Mouse (Mus musculus) heart, embryonic 13.5 days (tissue): Measurements from ENCODE around the gene Dnah11. TPM values are rescaled to one million over a fixed set of nuclear protein-coding genes. Genes with fewer than 3 reads are reported as not detected.

Experiments
- ATAC-seq: fragments of 200-750 bp; cut with Nextera tagmentation; 2 replicates; pipeline ENCODE4 v1.8.0; 2017; ENCODE audit warnings: moderate TSS enrichment; ENCODE audit not compliant: insufficient number of reproducible peaks, low FRiP score, low TSS enrichment; ENCODE audit errors: extremely low read depth
- H3K27ac ChIP-seq: fragments of 300-500 bp; sonication (generic); replicated peaks from 2 replicates; pipeline ENCODE4 v1.5.1; 2015; ENCODE audit warnings: moderate library complexity, mild to moderate bottlenecking, inconsistent platforms
- H3K27me3 ChIP-seq: fragments of 300-500 bp; sonication (generic); replicated peaks from 2 replicates; pipeline ENCODE4 v1.6.1; 2015; ENCODE audit warnings: mild to moderate bottlenecking, inconsistent platforms
- H3K36me3 ChIP-seq: fragments of 300-500 bp; sonication (generic); 2 replicates; pipeline ENCODE4 v1.6.1; 2015; ENCODE audit warnings: mild to moderate bottlenecking, inconsistent platforms
- H3K4me1 ChIP-seq: fragments of 300-500 bp; sonication (generic); 2 replicates; pipeline ENCODE4 v1.6.1; 2015; ENCODE audit warnings: inconsistent platforms
- H3K4me2 ChIP-seq: fragments of 300-500 bp; sonication (generic); 2 replicates; pipeline ENCODE4 v1.6.1; 2015; ENCODE audit warnings: inconsistent platforms, mild to moderate bottlenecking, moderate library complexity
- H3K4me3 ChIP-seq: fragments of 300-500 bp; sonication (generic); 2 replicates; pipeline ENCODE4 v1.5.1; 2015; ENCODE audit warnings: moderate library complexity, mild to moderate bottlenecking, inconsistent platforms
- H3K9ac ChIP-seq: fragments of 300-500 bp; sonication (generic); 2 replicates; pipeline ENCODE4 v1.6.1; 2015; ENCODE audit warnings: inconsistent platforms, mild to moderate bottlenecking, moderate library complexity
- H3K9me3 ChIP-seq: fragments of 300-500 bp; sonication (generic); 2 replicates; pipeline ENCODE4 v1.6.1; 2016; ENCODE audit warnings: inconsistent platforms
- WGBS: fragments of 180-500 bp; shearing (Covaris S2); methylation state at CpG from one replicate; pipeline ENCODE4 v1.1.7; 2015; ENCODE audit warnings: mixed read lengths; 5-methylcytosine and 5-hydroxymethylcytosine counted together
- polyA plus RNA-seq: library from polyadenylated mRNA; unstranded; fragments of >200 nt; fragmentation: Nextera tagmentation; extraction: Ambion mirVana; gene quantifications from 2 replicates; pipeline ENCODE4 v1.2.1, GENCODE M21; 2015

Gene Dnah11
- polyA plus RNA-seq = not detected in 2 replicates

DNA sequence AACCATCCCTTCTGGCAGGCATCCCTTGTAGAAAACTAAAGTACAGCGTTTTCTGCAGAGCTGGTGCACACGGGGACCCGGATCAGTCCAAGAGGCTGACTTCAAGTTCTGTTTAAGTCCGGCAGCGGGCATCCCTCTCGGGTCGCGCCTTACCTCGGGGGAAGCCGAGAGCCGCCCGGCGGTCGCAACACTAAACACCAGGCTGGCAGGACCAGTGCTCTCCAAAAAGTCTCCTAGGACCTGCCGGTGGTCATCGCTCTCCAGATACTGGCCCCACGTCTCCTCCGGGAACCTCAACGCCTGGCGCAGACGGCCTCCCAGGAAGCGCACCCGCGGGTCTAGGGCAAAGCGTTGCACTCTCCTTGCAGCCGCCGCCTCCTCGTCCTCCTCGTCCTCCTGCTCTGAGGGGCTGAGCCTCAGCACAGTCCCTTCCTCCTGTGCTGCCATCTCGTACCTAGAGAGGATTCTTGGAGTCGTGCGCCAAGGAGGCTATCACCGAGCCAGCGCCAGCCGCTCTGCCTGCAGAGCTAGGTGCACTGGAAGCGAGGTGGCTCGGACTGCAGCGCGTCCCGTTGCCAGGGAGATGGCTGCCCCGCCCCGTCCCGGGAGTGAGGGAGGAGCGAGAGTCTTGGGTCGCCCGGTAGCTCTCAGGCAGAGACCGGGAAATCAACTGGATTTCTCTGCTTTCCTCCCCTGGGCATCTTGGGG is at the start of gene Dnah11:
Gene Dnah11 (minus strand): TSS at position 658 of the 708 bp plus-strand sequence.
- Histone ChIP-seq H3K4me2 (peak within 1 kb of the TSS; percentile 94), H3K27ac (no peak within 1 kb of the TSS), H3K27me3 (peaks cover 48% of the 10 kb centered on the region), H3K9me3 (no peaks in the 10 kb centered on the region), H3K9ac (peak within 1 kb of the TSS; percentile 60), H3K36me3 (no peaks in the 10 kb centered on the region), H3K4me1 (peaks cover 3% of the 10 kb centered on the region; the same call in 1 of the 2 replicates), H3K4me3 (peak within 1 kb of the TSS; percentile 64)
- WGBS = under 1% methylated on average over 47 of the region's 47 CpGs
- ATAC-seq = peak; percentile 74

- WGBS = 48% methylated on average over 3 of the region's 3 CpGs
- H3K27ac ChIP-seq = no peak overlapping the region
- ATAC-seq = no peak
- no peaks in the 10 kb centered on the region for H3K36me3 ChIP-seq
- H3K4me2 ChIP-seq = no peak overlapping the region
- H3K4me1 ChIP-seq = no peaks in the 10 kb centered on the region
- no peak overlapping the region for H3K9ac ChIP-seq
- H3K27me3 ChIP-seq = no peaks in the 10 kb centered on the region
- H3K9me3 ChIP-seq = no peaks in the 10 kb centered on the region
- no peak overlapping the region for H3K4me3 ChIP-seq
Observed at GRCm38 (mm10) chr12:118221182-118221581, 22.3 kb upstream of the Dnah11 start.

GRCm38 (mm10) chr12:118220062-118220461 is 21.2 kb upstream of the Dnah11 start:
- no peak for ATAC-seq
- Histone ChIP-seq H3K4me2 (no peak overlapping the region), H3K27me3 (no peaks in the 10 kb centered on the region), H3K4me3 (no peak overlapping the region), H3K27ac (no peak overlapping the region), H3K36me3 (no peaks in the 10 kb centered on the region), H3K4me1 (no peaks in the 10 kb centered on the region), H3K9me3 (no peaks in the 10 kb centered on the region), H3K9ac (no peak overlapping the region)

DNA sequence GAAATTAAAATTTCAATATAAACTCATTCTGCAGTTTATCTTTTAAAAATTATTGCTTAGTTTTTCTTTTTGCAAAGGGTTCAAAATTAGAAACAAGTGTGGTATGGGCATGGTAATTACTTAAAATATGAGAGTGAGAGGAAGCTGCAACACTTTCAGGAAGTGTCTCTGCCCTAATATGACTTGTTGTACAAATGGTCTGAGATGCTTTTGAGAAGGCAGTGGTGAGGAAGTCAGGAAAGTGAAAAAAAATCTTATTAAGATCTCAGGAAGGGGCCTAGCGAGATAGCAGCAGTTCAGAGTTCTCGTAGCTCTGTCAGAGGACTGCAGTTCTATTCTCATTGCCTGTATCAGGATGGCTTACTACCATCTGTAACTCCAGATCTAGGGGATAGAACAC is 13.3 kb upstream of the Dnah11 start:
- H3K4me2 ChIP-seq = no peak overlapping the region
- H3K4me3 ChIP-seq = no peak overlapping the region
- H3K9me3 ChIP-seq = no peaks in the 10 kb centered on the region
- WGBS = 68% methylated on average over 2 of the region's 2 CpGs
- H3K4me1 ChIP-seq = no peaks in the 10 kb centered on the region
- no peak overlapping the region for H3K27ac ChIP-seq
- ATAC-seq = no peak
- H3K9ac ChIP-seq = no peak overlapping the region
- H3K27me3 ChIP-seq = no peaks in the 10 kb centered on the region
- no peaks in the 10 kb centered on the region for H3K36me3 ChIP-seq

- Histone ChIP-seq H3K4me1 (peaks cover 3% of the 10 kb centered on the region; the same call in 1 of the 2 replicates), H3K36me3 (no peaks in the 10 kb centered on the region), H3K9ac (no peak overlapping the region), H3K9me3 (no peaks in the 10 kb centered on the region), H3K27me3 (peaks cover 45% of the 10 kb centered on the region), H3K4me3 (no peak overlapping the region), H3K27ac (no peak overlapping the region), H3K4me2 (no peak overlapping the region)
- ATAC-seq = no peak
- 50% methylated on average over 2 of the region's 2 CpGs for WGBS
Observed at GRCm38 (mm10) chr12:118196583-118196982, 2.3 kb downstream of the Dnah11 start.

DNA sequence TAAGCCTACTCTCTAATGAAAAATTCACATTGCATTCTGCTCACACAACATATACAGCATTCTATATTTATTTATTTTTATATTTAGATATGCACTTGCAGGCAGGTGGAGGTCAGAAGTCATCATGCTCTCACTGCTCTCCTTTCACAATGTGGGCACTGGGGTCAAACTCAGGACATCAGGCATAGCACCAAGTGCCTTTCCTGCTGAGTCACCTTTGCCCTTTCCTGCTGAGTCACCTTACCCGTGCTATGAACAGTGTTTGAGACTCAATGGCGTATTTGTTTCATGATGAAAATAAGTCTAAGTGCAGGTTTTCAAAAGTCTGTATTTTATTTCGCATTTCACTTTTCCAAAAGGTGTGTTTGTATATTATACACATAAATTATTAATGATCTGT is 9.3 kb downstream of the Dnah11 start:
- peaks cover 32% of the 10 kb centered on the region for H3K4me1 ChIP-seq
- ATAC-seq = no peak
- WGBS = 76% methylated on average over 3 of the region's 3 CpGs
- H3K36me3 ChIP-seq = no peaks in the 10 kb centered on the region
- no peak overlapping the region for H3K4me2 ChIP-seq
- H3K27me3 ChIP-seq = peaks cover 19% of the 10 kb centered on the region
- no peak overlapping the region for H3K4me3 ChIP-seq
- no peak overlapping the region for H3K27ac ChIP-seq
- H3K9ac ChIP-seq = no peak overlapping the region
- no peaks in the 10 kb centered on the region for H3K9me3 ChIP-seq

GRCm38 (mm10) chr12:118187663-118188062 is 11.2 kb downstream of the Dnah11 start:
- H3K4me3 ChIP-seq = no peak overlapping the region
- no peak for ATAC-seq
- H3K9me3 ChIP-seq = no peaks in the 10 kb centered on the region
- WGBS = 28% methylated on average over 2 of the region's 2 CpGs
- H3K27ac ChIP-seq = no peak overlapping the region
- peaks cover 16% of the 10 kb centered on the region for H3K27me3 ChIP-seq
- no peaks in the 10 kb centered on the region for H3K36me3 ChIP-seq
- no peak overlapping the region for H3K4me2 ChIP-seq
- H3K4me1 ChIP-seq = peaks cover 34% of the 10 kb centered on the region
- no peak overlapping the region for H3K9ac ChIP-seq

- Histone ChIP-seq H3K4me3 (no peak overlapping the region), H3K9me3 (no peaks in the 10 kb centered on the region), H3K27me3 (peaks cover 16% of the 10 kb centered on the region), H3K9ac (no peak overlapping the region), H3K4me1 (peaks cover 34% of the 10 kb centered on the region), H3K36me3 (no peaks in the 10 kb centered on the region), H3K4me2 (no peak overlapping the region), H3K27ac (no peak overlapping the region)
- ATAC-seq = no peak
- WGBS = 34% methylated on average over 4 of the region's 4 CpGs
Observed at GRCm38 (mm10) chr12:118186881-118187489, 11.9 kb downstream of the Dnah11 start.

- no peak overlapping the region for H3K27ac ChIP-seq
- 30% methylated on average over 4 of the region's 4 CpGs for WGBS
- ATAC-seq = no peak
- H3K27me3 ChIP-seq = peaks cover 15% of the 10 kb centered on the region
- no peaks in the 10 kb centered on the region for H3K9me3 ChIP-seq
- no peak overlapping the region for H3K4me3 ChIP-seq
- H3K36me3 ChIP-seq = no peaks in the 10 kb centered on the region
- H3K4me2 ChIP-seq = no peak overlapping the region
- peaks cover 34% of the 10 kb centered on the region for H3K4me1 ChIP-seq
- no peak overlapping the region for H3K9ac ChIP-seq
Observed at GRCm38 (mm10) chr12:118186120-118186880, 12.5 kb downstream of the Dnah11 start.

DNA sequence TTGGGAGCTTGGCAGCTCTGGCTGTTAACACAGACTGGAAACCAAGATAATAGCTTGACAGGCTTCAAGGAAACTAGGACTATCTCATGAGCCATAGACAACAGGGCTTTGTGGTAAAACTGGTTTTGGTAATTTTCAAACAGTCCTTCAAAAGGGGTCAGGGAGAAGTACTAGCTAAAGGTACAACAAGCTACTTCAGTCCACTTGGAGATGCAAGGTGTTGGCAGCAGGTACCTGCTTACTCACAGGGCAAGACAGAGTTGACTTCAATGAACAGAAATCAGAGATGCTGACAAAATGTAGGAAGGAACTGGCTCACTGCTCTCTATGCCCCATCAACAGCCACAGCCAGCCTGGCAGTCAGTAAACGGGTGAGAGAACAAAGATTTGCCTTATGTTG is 14.1 kb downstream of the Dnah11 start:
- H3K27ac ChIP-seq = no peak overlapping the region
- peaks cover 8% of the 10 kb centered on the region for H3K27me3 ChIP-seq
- H3K4me3 ChIP-seq = no peak overlapping the region
- H3K9me3 ChIP-seq = no peaks in the 10 kb centered on the region
- peaks cover 34% of the 10 kb centered on the region for H3K4me1 ChIP-seq
- H3K9ac ChIP-seq = no peak overlapping the region
- no peak overlapping the region for H3K4me2 ChIP-seq
- ATAC-seq = no peak
- 54% methylated on average over 1 of the region's 1 CpGs for WGBS
- no peaks in the 10 kb centered on the region for H3K36me3 ChIP-seq

GRCm38 (mm10) chr12:118177756-118178155 is 21.1 kb downstream of the Dnah11 start:
- Histone ChIP-seq H3K4me1 (no peaks in the 10 kb centered on the region), H3K9ac (no peak overlapping the region), H3K27ac (no peak overlapping the region), H3K36me3 (no peaks in the 10 kb centered on the region), H3K27me3 (no peaks in the 10 kb centered on the region), H3K4me3 (no peak overlapping the region), H3K4me2 (no peak overlapping the region), H3K9me3 (no peaks in the 10 kb centered on the region)
- 78% methylated on average over 5 of the region's 5 CpGs for WGBS
- ATAC-seq = no peak
